Mouse (Mus musculus) lung, embryonic 14.5 days (tissue): ENCODE measurements around the gene Pitpna. TPM values are rescaled to one million over a fixed set of nuclear protein-coding genes. Genes with fewer than 3 reads are reported as not detected.

Experiments
- ATAC-seq: fragments of 200-750 bp; cut with Nextera tagmentation; 2 replicates; pipeline ENCODE4 v1.8.0; 2017; ENCODE audit warnings: mild to moderate bottlenecking, moderate TSS enrichment, moderate library complexity; ENCODE audit not compliant: insufficient read depth
- DNase-seq: peaks from one replicate; pipeline ENCODE4 v3.0.0-alpha.2; 2015
- H3K27ac ChIP-seq: fragments of 300-500 bp; sonication (generic); 2 replicates; pipeline ENCODE4 v1.5.1; 2014; ENCODE audit warnings: low read depth, mild to moderate bottlenecking, moderate library complexity
- H3K27me3 ChIP-seq: fragments of 300-500 bp; sonication (generic); 2 replicates; pipeline ENCODE4 v1.6.1; 2014; ENCODE audit warnings: low read length, control low read depth; ENCODE audit not compliant: insufficient read depth
- H3K36me3 ChIP-seq: fragments of 300-500 bp; sonication (generic); 2 replicates; pipeline ENCODE4 v1.6.1; 2014; ENCODE audit warnings: control low read depth; ENCODE audit not compliant: insufficient read depth
- H3K4me1 ChIP-seq: fragments of 300-500 bp; sonication (generic); 2 replicates; pipeline ENCODE4 v1.6.1; 2014; ENCODE audit warnings: antibody characterized with exemption, control low read depth; ENCODE audit not compliant: insufficient read depth
- H3K4me2 ChIP-seq: fragments of 300-500 bp; sonication (generic); 2 replicates; pipeline ENCODE4 v1.6.1; 2014; ENCODE audit warnings: mild to moderate bottlenecking
- H3K4me3 ChIP-seq: fragments of 300-500 bp; sonication (generic); 2 replicates; pipeline ENCODE4 v1.5.1; 2014; ENCODE audit warnings: low read depth, low read length
- H3K9ac ChIP-seq: fragments of 300-500 bp; sonication (generic); 2 replicates; pipeline ENCODE4 v1.6.1; 2014
- H3K9me3 ChIP-seq: fragments of 300-500 bp; sonication (generic); 2 replicates; pipeline ENCODE4 v1.6.1; 2016; ENCODE audit warnings: low read depth, low read length, control low read depth
- CTCF ChIP-seq: IDR thresholded peaks from 2 replicates; pipeline ENCODE4 v1.5.1; 2016; ENCODE audit warnings: antibody characterized with exemption, low read depth
- WGBS: fragments of 180-500 bp; shearing (Covaris S2); extraction: QIAGEN DNeasy Blood & Tissue Kit; methylation state at CpG from one replicate; pipeline ENCODE4 v1.1.7; 2014; 5-methylcytosine and 5-hydroxymethylcytosine counted together
- polyA plus RNA-seq: library from polyadenylated mRNA; unstranded; fragments of >200 nt; fragmentation: Nextera tagmentation; extraction: Ambion mirVana; gene quantifications from 2 replicates; pipeline ENCODE4 v1.2.1, GENCODE M21; 2014

Pitpna gene
- polyA plus RNA-seq, 1 experiment from 2014 or later: 89.6 TPM

- Histone ChIP-seq H3K9ac (no peak overlapping the region), H3K27me3 (no peaks in the 10 kb centered on the region), H3K27ac (no peak overlapping the region), H3K36me3 (no peaks in the 10 kb centered on the region), H3K4me1 (no peaks in the 10 kb centered on the region), H3K4me2 (no peak overlapping the region), H3K9me3 (no peaks in the 10 kb centered on the region), H3K4me3 (no peak overlapping the region)
- DNase-seq: no peak
- no peak for TF ChIP-seq CTCF
- ATAC-seq: no peak
- WGBS: 88% methylated on average over 7 of the region's 7 CpGs
Observed at GRCm38 (mm10) chr11:75581495-75582149, 6.3 kb upstream of the Pitpna start.

- H3K9me3 ChIP-seq: no peaks in the 10 kb centered on the region
- no peak overlapping the region for H3K4me2 ChIP-seq
- WGBS: 52% methylated on average over 2 of the region's 2 CpGs
- H3K4me3 ChIP-seq: no peak overlapping the region
- no peak overlapping the region for H3K27ac ChIP-seq
- no peaks in the 10 kb centered on the region for H3K4me1 ChIP-seq
- no peak for TF ChIP-seq CTCF
- H3K36me3 ChIP-seq: no peaks in the 10 kb centered on the region
- H3K9ac ChIP-seq: no peak overlapping the region
- no peak for ATAC-seq
- H3K27me3 ChIP-seq: no peaks in the 10 kb centered on the region
- DNase-seq: no peak
Observed at GRCm38 (mm10) chr11:75583521-75583920, 4.4 kb upstream of the Pitpna start.

DNA sequence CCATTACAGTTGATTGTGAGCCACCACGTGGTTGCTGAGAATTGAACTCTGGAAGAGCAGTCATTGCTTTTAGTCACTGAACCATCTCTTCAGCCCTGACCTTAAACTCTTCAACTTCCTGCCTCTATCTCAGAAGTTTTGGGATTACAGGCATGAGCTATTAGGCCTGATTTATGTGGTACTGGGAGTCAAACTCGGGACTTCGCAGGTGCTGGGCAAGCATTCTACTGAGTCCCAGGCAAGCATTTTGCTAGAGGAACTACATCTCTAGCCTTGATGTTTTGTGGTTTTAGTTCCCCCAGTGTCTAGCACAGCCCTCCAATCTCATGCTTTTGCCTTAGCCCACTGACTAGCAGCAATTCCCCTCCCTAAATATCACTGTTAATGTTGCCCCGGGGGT is 2.8 kb upstream of the Pitpna start:
- H3K4me3 ChIP-seq: no peak overlapping the region
- no peak overlapping the region for H3K4me2 ChIP-seq
- DNase-seq: no peak
- peaks cover 9% of the 10 kb centered on the region for H3K4me1 ChIP-seq
- TF ChIP-seq CTCF: no peak
- ATAC-seq: no peak
- H3K27me3 ChIP-seq: no peaks in the 10 kb centered on the region
- no peak overlapping the region for H3K27ac ChIP-seq
- no peak overlapping the region for H3K9ac ChIP-seq
- 64% methylated on average over 4 of the region's 4 CpGs for WGBS
- H3K9me3 ChIP-seq: no peaks in the 10 kb centered on the region
- no peaks in the 10 kb centered on the region for H3K36me3 ChIP-seq

GRCm38 (mm10) chr11:75585978-75586377 is 1.9 kb upstream of the Pitpna start:
- no peak for DNase-seq
- Histone ChIP-seq H3K36me3 (no peaks in the 10 kb centered on the region), H3K9me3 (no peaks in the 10 kb centered on the region), H3K27me3 (no peaks in the 10 kb centered on the region), H3K4me3 (no peak overlapping the region), H3K27ac (no peak overlapping the region), H3K4me2 (no peak overlapping the region), H3K9ac (no peak overlapping the region), H3K4me1 (peaks cover 9% of the 10 kb centered on the region)
- ATAC-seq: no peak
- WGBS: 70% methylated on average over 5 of the region's 5 CpGs
- no peak for TF ChIP-seq CTCF

GRCm38 (mm10) chr11:75586963-75587362 is 934 bp upstream of the Pitpna start:
- TF ChIP-seq CTCF: no peak
- Histone ChIP-seq H3K9ac (no peak overlapping the region), H3K9me3 (no peaks in the 10 kb centered on the region), H3K36me3 (no peaks in the 10 kb centered on the region), H3K27me3 (no peaks in the 10 kb centered on the region), H3K4me3 (no peak overlapping the region), H3K4me1 (peaks cover 9% of the 10 kb centered on the region), H3K4me2 (no peak overlapping the region), H3K27ac (no peak overlapping the region)
- ATAC-seq (no peak), DNase-seq (no peak)
- WGBS: 80% methylated on average over 5 of the region's 5 CpGs

DNA sequence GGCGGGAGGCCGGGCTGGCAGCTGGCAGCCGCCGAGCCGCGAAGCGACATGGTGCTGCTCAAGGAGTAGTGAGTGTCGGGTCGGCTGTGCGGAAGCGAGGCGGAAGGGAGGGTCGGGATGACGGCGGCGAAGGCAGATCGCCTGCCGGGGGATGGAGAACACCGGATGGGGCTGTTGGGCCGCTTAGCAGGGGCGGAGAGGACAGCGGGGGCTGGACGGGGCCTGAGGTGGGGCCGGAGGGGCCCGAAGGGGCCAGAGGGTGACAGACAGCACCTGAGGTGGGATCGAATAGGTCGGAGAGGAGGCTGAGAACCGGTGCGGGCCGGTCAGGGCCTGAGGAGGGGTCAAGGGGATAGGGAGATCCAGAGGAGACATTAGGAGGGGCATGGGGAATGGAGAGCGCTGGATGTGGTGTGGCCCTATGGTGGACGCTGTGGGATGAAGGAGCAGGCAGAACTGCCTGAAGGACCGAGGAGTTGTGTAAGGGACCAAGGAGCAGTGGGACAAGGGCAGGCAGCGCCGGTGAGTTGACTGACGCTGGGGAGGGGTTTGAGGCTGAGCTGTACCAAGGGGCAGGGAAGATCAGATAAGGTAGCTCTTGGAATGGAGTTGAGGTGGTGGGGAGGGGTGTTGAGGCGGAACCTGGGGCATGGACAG is 516 bp downstream of the Pitpna start:
- Histone ChIP-seq H3K4me2 (peak overlapping the region; percentile 92), H3K9ac (peak overlapping the region; percentile 82), H3K9me3 (no peaks in the 10 kb centered on the region), H3K4me3 (peak overlapping the region; percentile 88), H3K27me3 (no peaks in the 10 kb centered on the region), H3K4me1 (peaks cover 9% of the 10 kb centered on the region), H3K36me3 (peaks cover 12% of the 10 kb centered on the region), H3K27ac (peak overlapping the region; percentile 65)
- peak; percentile 84 for ATAC-seq
- WGBS: under 1% methylated on average over 36 of the region's 37 CpGs
- peak; percentile 20 for DNase-seq
- no peak for TF ChIP-seq CTCF

DNA sequence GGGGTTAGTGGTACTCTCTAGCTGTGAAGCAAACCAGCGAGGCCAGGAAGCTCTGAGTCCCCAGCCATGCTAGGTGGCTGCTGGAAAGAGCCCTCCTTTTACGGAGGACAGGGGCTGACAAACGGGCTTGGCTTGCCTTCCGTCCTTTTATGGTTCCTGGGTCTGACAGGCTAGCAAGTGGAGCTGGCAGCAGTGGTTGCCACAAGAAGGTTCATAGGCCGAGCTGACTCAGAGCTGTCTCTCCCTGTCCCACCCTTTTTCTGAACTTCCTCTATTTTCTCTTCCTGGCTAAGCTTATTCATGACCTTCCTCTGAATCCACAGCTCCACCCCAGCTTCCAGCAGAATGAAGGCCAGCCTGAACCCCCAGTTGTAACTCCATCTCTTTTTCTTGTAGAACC is 4.7 kb downstream of the Pitpna start:
- Histone ChIP-seq H3K4me1 (peaks cover 9% of the 10 kb centered on the region), H3K27me3 (no peaks in the 10 kb centered on the region), H3K27ac (no peak overlapping the region), H3K4me2 (no peak overlapping the region), H3K36me3 (peaks cover 36% of the 10 kb centered on the region), H3K9ac (no peak overlapping the region), H3K9me3 (no peaks in the 10 kb centered on the region), H3K4me3 (no peak overlapping the region)
- WGBS: 82% methylated on average over 5 of the region's 5 CpGs
- no peak for DNase-seq
- no peak for TF ChIP-seq CTCF
- no peak for ATAC-seq
